Mouse (Mus musculus) layer of hippocampus, adult 2 months (tissue): ENCODE data around the gene H1foo. TPM values are rescaled to one million over a fixed set of nuclear protein-coding genes. Genes with fewer than 3 reads are reported as not detected.
A peak's percentile ranks its signal among the peaks of the same experiment; 100 is the strongest.

Source experiments
- DNase-seq, 2 experiments: peaks; one replicate each; pipeline ENCODE4 v3.0.0; 2022; ENCODE audit warnings: low spot score in 2 of 2
- H3K27ac ChIP-seq: fragments of 200-600 bp; 2 replicates; pipeline ENCODE4 v1.8.1; 2022
- H3K4me3 ChIP-seq: fragments of 200-600 bp; 2 replicates; pipeline ENCODE4 v1.8.1; 2022; ENCODE audit warnings: mild to moderate bottlenecking
- CTCF ChIP-seq: fragments of 200-600 bp; conservative IDR thresholded peaks from 2 replicates; pipeline ENCODE4 v1.8.1; 2022; ENCODE audit warnings: antibody characterized with exemption, mild to moderate bottlenecking, moderate library complexity
- total RNA-seq, 2 experiments: library from RNA; stranded (reverse); gene quantifications; 2 replicates each; pipeline ENCODE4 v1.2.3; 2021

Gene H1foo
- total RNA-seq, 2 experiments from 2014 or later = not detected

DNA sequence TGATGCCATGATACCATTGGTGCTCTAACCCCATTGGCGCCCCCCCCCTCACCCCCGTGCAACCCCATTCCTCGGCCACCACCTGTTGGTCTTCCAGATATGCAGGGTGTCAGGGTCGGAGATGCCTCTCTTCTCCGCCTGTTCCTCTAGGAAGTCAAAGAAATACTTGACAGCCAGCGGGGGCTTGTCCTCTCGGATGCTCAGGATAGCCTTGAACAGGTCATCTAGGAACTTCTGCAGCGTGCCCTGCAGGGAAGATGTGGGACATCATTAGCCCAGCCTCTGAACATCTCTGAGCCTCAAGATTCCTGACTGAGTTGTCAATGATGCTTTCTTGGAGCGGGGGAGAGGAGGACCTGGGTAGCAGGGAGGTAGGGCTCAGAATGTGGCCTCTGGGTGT, 13.7 kb downstream of the H1foo start:
- TF ChIP-seq CTCF = no peak

DNA sequence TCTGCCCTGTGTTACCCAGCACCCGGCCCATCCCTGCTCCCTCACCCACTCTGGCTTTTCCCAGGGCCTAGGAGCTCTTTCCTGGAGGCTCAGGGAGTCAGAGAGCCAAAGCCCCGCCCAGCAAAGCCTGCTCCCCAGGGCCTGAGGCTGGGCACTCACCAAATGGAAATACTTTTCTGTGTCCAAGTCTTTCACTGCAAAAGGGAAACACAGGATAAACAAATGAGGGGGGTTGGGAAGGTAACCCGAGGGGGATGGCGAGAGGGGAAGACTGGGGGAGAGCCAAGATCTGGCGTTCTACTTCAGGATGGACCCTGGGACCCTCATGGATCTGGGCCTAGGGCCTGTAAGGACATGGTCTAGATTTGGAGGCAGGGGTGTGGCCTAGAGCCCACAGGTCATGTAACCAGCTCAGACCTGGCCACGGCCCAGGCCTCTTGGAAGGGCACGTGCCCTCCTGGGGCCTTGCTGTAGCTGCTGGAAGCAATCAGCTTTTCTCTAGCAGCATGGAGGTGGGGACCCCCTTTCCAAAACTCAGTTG, 14.5 kb downstream of the H1foo start:
- no peak for DNase-seq

More for the DNA sequence above, 13.7 kb downstream of the H1foo start:
- Histone ChIP-seq H3K27ac (no peak overlapping the region), H3K4me3 (no peak overlapping the region)
- no peak for DNase-seq

DNA sequence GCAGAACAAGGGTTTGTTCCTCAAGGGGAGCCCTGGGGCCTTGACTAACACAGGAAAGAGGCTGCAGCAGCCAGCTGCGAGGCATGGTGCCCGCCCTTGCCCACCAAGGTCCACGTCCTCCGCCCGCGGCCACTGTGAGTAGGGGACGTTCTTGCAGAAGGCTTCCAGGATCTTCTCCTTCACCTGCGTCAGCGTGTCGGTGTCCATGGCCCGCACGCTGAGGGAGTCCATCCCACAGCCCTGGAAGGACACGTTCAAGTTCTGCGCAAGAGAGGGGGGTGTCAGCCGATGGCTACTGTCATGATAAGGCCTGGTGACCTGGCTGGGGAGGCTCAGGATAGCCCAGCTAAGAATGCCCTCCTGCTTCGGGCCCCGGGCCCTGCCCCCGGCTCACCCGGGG, 15.6 kb downstream of the H1foo start:
- Histone ChIP-seq H3K4me3 (no peak overlapping the region), H3K27ac (no peak overlapping the region)
- no peak for DNase-seq
- no peak for TF ChIP-seq CTCF

More for the DNA sequence above, 14.5 kb downstream of the H1foo start:
- Histone ChIP-seq H3K27ac (peak overlapping the region; percentile 32; the same call in 1 of the 2 replicates), H3K4me3 (no peak overlapping the region)
- no peak for TF ChIP-seq CTCF

DNA sequence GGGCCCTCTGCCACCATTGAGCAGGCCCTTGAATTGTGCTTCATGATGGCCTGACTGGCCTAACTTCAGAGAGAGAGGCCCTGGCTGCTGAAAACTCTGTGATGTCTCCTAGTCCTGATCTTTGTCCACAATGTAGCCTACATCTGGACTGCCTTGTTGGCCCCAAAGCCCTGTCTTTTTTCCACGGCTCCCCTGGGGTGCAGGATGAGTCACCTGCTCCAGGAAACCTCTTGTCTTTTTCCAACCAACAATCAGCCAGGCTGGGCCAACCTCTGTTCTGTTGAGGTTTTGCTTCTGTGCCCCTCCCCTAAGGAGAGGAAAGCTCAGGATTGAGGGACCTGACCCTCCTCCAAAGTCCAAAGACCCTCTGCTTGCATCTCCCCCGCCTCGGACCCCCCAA, 17.0 kb downstream of the H1foo start:
- DNase-seq = no peak
- no peak for TF ChIP-seq CTCF
- Histone ChIP-seq H3K4me3 (no peak overlapping the region), H3K27ac (no peak overlapping the region)

DNA sequence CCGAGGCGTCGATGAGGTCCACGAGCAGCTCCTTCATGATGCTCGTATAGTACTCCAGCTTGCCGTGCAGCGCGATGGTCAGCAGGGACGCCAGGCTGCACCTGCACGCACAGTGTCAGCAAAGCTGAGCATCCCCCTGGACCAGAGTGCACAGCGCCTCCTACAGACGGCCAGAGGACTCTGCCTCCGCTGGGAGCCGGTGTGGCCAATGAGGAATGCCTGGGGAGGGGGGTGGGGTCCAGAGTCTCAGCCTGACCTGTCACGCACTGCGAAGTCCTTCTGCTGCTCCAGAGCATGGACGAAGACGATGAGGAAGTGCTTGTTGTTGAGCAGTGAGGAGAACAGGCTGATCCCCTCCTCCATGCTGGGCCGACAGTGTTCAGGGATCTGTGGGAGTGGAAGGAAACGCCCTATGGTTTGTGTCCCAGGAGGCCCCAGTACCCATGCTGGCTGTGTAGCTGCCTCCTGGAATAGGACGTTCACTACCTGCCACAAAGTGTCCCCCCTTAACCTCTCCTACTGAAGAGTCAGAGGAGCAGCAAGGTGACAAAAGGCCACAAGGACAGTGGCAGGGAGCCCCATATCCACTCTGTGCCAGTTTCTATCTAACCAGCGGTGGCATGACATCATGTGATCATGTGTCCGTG, 17.8 kb downstream of the H1foo start:
- H3K4me3 ChIP-seq = no peak overlapping the region
- DNase-seq = no peak
- no peak overlapping the region for H3K27ac ChIP-seq
- TF ChIP-seq CTCF = peak; percentile 47

DNA sequence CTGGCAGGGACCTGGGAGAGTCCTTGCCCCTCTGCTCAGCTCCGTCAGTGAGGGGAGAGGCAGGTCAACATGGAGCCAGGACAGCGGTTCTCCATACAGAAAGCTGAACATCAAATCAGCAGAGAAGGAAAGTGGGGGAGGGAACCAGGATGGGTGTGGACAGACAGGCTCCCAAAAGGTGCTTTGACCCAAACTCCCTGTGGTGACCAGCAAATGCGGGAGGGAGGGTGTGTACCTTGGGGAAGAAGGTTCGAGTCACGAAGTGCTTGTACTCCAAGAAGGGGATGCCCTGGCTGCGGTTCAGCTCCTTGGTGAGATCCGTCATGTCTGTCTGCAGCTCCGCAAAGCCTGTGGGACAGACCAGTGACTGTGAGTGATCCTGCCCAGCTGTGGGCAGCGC, 18.9 kb downstream of the H1foo start:
- no peak for TF ChIP-seq CTCF
- H3K27ac ChIP-seq = no peak overlapping the region
- DNase-seq = no peak
- H3K4me3 ChIP-seq = no peak overlapping the region

DNA sequence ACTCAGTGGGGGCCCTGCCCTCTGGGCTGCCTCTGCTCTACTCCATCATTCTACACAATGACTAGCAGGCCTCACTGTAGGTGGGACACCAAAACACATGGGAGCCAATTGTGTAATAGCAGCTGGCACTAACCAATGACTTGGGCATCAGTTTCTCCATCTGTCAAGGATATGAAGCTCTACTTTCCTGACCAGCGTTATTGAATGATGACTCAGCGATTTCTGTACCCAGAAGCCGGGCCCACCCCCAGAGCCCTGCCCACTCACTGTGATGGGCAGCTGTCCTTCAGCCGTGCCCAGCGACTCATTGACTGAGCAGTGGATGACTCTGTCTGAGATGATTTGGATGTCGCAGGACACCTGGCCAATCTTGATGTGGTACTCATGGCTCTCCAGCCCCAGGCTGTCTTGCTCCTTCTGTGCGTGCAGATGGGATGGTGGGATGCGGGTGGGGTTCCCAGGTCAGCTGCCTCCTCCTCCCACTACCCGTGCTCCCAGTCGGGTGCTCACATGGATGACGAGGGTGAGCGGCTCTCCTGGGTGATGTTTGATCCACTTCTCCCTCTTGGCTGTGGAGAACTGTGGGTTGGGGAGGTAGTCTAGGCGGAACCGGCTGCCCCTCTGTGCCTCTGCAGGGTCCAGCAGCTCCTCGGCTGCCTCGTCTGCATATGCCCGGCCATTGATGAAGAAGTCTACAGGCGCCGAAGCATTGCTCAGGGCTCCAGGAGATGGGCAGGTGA, 21.7 kb downstream of the H1foo start:
- no peak for TF ChIP-seq CTCF
- Histone ChIP-seq H3K4me3 (no peak overlapping the region), H3K27ac (no peak overlapping the region)
- DNase-seq = no peak

DNA sequence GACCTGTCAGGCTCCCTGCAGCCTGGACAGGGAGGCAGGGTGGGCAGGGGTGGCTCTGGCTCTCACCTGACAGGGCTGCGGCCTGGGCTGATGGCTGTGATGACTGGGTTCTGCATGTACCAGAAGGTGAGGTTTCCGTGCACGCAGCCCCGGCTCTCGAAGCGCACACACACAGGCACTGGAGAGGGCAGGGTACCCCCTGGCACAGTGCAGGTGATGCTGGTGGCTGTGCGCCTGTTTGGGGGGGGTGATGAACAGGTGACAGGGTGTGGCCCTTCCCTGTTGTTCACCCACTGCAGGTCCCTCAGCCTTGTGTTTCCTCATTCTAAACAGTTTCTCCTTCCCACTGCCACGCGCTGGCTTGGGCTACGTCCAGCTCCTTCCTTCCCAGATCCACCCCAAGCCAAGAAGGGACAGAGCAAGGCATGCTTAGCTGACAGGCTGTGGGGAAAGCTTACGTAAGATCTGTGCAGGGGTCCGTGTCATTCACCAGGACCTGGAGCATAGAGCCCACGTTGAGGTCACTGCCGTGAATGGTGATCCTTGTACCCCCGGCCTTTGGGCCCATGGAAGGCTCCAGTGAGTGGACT, 22.6 kb downstream of the H1foo start:
- H3K27ac ChIP-seq = no peak overlapping the region
- no peak for DNase-seq
- no peak for TF ChIP-seq CTCF
- H3K4me3 ChIP-seq = no peak overlapping the region

DNA sequence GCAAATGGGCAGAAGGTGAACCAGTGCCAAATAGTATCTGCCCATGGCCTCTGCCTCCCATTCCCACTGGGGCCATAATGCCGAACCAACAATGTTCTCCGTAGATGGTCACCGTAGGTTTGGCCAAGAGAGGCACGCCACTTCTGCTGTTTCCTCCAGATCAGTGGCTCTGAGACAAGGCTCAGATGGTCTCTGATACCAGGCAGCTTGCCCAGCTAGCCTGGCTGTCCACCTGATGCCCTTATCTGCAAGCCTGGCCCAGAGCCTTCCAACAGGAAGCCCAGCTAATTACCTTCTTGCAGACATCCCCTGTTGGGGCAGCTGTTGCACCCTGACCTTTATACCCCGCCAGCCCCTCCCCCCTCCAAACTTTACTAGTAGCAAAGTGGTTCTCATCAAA, 23.3 kb downstream of the H1foo start:
- H3K27ac ChIP-seq = no peak overlapping the region
- DNase-seq = no peak

DNA sequence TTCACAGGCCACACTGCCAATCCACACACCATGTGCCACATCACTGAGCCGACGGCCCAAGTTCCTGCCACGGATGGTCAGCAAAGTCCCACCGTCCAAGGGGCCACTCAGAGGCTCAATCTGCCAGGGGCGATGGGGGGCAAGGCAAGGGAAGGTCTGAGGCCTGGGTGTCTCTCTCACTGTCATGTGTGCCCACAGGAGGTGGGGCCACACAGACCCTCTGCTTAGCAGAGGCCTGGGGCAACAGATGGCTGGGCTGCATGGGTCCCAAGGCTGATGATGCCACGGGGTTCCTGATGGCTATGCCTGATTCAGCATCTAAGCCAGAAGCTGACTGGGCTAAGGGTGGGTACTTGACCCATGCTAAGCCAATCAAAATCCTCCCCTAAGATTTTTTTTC, 24.0 kb downstream of the H1foo start:
- no peak for TF ChIP-seq CTCF
- no peak overlapping the region for H3K27ac ChIP-seq
- H3K4me3 ChIP-seq = no peak overlapping the region
- no peak for DNase-seq

More for the DNA sequence above, 23.3 kb downstream of the H1foo start:
- no peak overlapping the region for H3K4me3 ChIP-seq
- TF ChIP-seq CTCF = no peak

DNA sequence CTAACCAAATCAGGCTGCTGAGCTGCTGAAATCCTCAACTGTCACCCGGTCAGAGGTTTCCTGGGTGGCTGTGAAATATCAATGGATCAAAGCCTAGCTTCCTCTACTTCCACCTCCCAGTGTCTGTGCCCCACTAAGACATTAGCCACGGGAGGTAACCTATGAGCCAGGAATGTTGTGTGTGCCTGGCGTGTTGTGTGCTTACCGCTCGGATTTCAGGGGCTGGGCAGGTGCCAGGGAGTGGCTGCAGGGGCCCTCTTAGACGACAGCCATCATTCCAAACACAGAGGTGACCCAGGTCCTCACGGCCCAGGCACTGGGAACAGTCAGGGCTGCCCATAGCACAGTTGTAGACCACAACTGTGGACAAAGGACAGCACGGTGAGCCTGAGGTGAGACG, 24.4 kb downstream of the H1foo start:
- Histone ChIP-seq H3K4me3 (no peak overlapping the region), H3K27ac (no peak overlapping the region)
- TF ChIP-seq CTCF = no peak
- DNase-seq = no peak

DNA sequence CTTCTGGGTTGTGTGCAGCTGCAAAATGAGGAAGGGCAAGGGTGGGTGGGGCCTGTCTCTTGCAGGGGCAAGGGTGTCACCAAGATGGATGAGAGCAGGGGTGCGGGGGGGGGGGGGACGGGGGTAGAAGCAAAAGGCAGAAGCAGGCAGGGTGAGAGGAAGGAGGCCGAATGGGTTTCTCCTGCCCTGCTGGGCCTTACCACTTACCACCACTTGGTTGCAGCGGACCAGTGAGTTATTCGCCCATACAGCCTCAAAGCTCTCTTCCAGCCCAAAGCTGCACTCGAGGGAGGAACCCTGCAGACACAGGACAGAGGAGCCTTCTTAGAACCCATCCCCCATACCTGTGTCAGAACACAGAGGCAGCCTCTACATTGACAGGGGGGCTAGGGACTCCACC, 25.2 kb downstream of the H1foo start:
- no peak for DNase-seq
- Histone ChIP-seq H3K4me3 (no peak overlapping the region), H3K27ac (no peak overlapping the region)
- no peak for TF ChIP-seq CTCF

DNA sequence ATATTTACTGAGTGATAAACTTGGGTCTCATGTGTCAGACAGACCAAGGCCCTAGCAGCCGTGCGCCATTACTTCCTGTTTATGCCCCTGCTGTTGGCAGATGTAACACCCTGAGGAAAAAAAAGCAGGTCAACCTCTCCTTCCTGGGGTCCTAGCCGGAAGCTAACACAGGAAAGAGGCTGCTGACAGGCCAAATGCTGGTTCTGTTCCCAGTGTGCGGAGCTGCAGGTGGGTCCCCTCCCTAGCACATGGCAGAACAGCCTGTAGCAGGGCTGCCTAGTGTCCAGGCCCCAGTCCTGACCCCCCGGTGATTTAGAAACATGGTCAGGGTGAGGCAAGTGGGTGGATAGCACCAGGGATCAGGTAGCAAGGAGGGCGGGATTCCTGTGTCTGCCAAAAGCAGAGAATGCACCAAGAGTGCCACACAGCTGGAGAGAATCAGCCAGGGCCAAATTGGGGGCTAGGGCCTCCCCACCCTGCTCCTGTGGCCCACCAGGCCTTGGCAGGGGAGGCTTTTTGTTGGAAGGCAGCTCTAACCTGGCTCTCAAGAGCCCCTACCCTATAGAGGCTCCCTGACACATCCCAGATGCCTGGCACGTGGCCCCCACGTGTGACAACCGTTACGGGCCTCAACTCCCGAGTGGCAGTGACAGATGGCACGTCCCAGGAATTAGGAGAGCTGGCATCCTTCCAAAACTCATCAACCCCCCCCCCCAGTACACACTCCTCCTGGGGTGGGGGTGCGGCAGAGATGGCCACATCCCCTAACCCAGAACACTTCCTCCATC, 26.7 kb downstream of the H1foo start:
- no peak for TF ChIP-seq CTCF
- Histone ChIP-seq H3K4me3 (no peak overlapping the region), H3K27ac (peak overlapping the region; percentile 18; the same call in 1 of the 2 replicates)
- DNase-seq = no peak
